Mouse (Mus musculus) kidney, adult 2 months (tissue): ENCODE results near the gene Ncaph. TPM values are rescaled to one million over a fixed set of nuclear protein-coding genes. Genes with fewer than 3 reads are reported as not detected.
"Not testable (repeated sequence)": the region's sequence is repeated elsewhere in the genome, so short reads cannot be mapped to it uniquely, and the experiment has no call there.

Experiments
- DNase-seq: peaks from one replicate; pipeline ENCODE4 v3.0.0; 2021
- H3K27ac ChIP-seq: fragments of 200-500 bp; 2 replicates; pipeline ENCODE4 v1.5.1; 2012; ENCODE audit warnings: low read depth, low read length, control low read depth, inconsistent platforms; ENCODE audit not compliant: insufficient read depth
- H3K27me3 ChIP-seq: fragments of 200-500 bp; replicated peaks from 2 replicates; pipeline ENCODE4 v1.6.1; 2012; ENCODE audit warnings: mild to moderate bottlenecking, moderate library complexity, low read length, inconsistent platforms; ENCODE audit not compliant: control insufficient read depth, insufficient read depth
- H3K36me3 ChIP-seq: fragments of 200-500 bp; 2 replicates; pipeline ENCODE4 v1.6.1; 2012; ENCODE audit warnings: mild to moderate bottlenecking, moderate library complexity, low read length, inconsistent platforms; ENCODE audit not compliant: control insufficient read depth, insufficient read depth
- H3K4me1 ChIP-seq: fragments of 200-500 bp; 2 replicates; pipeline ENCODE4 v1.6.1; 2011; ENCODE audit warnings: low read length; ENCODE audit not compliant: control insufficient read depth, insufficient read depth
- H3K4me3 ChIP-seq: fragments of 200-500 bp; 2 replicates; pipeline ENCODE4 v1.5.1; 2011; ENCODE audit warnings: mild to moderate bottlenecking, low read depth, low read length, control low read depth; ENCODE audit not compliant: insufficient read depth
- CTCF ChIP-seq: fragments of 200-500 bp; conservative IDR thresholded peaks from 2 replicates; pipeline ENCODE4 v1.5.1; 2011; ENCODE audit warnings: low read depth, mild to moderate bottlenecking, control low read depth, low read length, moderate library complexity, mixed read lengths; ENCODE audit not compliant: insufficient read depth, insufficient read length
- POLR2A ChIP-seq: fragments of 200-500 bp; IDR thresholded peaks from one replicate; pipeline ENCODE4 v1.6.1; 2011; ENCODE audit warnings: low read depth, low read length, control low read depth
- whole genome bisulfite sequencing: fragments of 180-500 bp; shearing (Covaris S2); methylation state at CpG from one replicate; pipeline ENCODE4 v1.1.7; 2018; 5-methylcytosine and 5-hydroxymethylcytosine counted together
- polyA plus RNA-seq: library from polyadenylated mRNA; depleted of rRNA; stranded (reverse); fragments of >200 nt; gene quantifications from 2 replicates; pipeline ENCODE4 v1.2.3, GENCODE M21; 2012

The Ncaph gene
- polyA plus RNA-seq, 1 experiment = 0.61 TPM

- TF ChIP-seq POLR2A (no peak), CTCF (no peak)
- no peaks in the 10 kb centered on the region for H3K36me3 ChIP-seq
- no peak overlapping the region for H3K27ac ChIP-seq
- WGBS = 57% methylated on average over 8 of the region's 8 CpGs
- no peaks in the 10 kb centered on the region for H3K27me3 ChIP-seq
- no peak for DNase-seq
- no peaks in the 10 kb centered on the region for H3K4me1 ChIP-seq
- H3K4me3 ChIP-seq = no peak overlapping the region
Measured at GRCm38 (mm10) chr2:127131353-127131752, 2.4 kb downstream of the Ncaph start.

DNA sequence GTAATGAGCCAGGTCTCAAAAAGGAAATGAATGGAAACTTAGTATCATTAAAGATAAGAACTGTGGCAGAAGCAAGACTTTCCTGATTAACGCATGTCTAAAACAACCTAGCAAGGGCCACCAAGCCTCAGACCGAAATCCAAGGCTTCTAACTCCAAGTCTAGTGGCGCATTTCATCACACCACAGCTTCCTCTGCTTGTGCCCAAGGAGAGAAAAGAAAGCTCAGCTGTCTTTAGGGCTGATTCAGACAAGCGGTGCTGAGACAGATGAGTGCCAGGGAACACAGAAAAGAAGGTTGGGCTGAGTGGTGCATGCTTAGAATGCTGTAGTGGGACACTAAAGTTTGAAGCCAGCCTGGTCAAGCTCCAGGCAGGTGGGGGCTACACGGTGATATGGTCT lies 4.8 kb downstream of the Ncaph start:
- Histone ChIP-seq H3K27me3 (no peaks in the 10 kb centered on the region), H3K4me1 (no peaks in the 10 kb centered on the region), H3K27ac (no peak overlapping the region), H3K36me3 (no peaks in the 10 kb centered on the region), H3K4me3 (no peak overlapping the region)
- WGBS = 87% methylated on average over 5 of the region's 5 CpGs
- no peak for DNase-seq
- TF ChIP-seq CTCF (no peak), POLR2A (no peak)

DNA sequence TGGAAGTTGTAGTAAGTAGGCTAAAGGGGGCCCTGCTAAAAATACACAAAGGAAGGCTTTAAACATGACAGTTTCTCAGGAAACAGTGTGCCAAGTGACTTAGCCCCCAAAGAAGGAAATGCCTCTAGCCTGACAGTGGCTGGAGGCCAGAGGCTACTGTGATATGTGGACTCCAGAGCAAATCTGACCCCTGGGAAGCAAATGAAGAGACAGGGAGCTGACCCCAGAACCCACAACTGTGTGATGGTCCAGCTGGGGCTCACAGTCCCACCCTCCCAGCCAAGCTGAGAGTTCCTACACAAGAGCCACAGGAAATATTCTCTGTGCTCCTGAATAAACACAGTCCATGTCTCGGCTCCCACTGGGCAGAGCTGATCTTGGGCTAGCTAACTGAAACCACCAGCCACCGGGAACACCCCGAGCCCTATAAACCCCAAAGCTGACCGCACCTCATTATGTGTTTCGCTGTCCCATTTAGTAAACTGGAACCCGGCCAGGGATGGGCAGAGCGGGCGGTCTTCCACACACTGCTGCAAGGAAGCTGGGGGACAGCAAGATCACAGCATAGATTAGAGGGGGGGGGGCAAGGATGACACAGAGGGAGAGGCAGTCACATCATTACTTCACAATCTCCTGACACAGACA lies 12.0 kb downstream of the Ncaph start:
- whole genome bisulfite sequencing = 69% methylated on average over 8 of the region's 8 CpGs
- H3K4me1 ChIP-seq = no peaks in the 10 kb centered on the region
- no peaks in the 10 kb centered on the region for H3K36me3 ChIP-seq
- peak overlapping the region; percentile 69 for H3K27ac ChIP-seq
- H3K27me3 ChIP-seq = no peaks in the 10 kb centered on the region
- no peak for TF ChIP-seq CTCF
- TF ChIP-seq POLR2A = no peak
- H3K4me3 ChIP-seq = peak overlapping the region; percentile 13
- DNase-seq = peak; percentile 72

GRCm38 (mm10) chr2:127108986-127109385 lies 24.8 kb downstream of the Ncaph start:
- no peak overlapping the region for H3K4me3 ChIP-seq
- no peaks in the 10 kb centered on the region for H3K36me3 ChIP-seq
- WGBS = 90% methylated on average over 4 of the region's 4 CpGs
- TF ChIP-seq POLR2A (no peak), CTCF (no peak)
- H3K27me3 ChIP-seq = no peaks in the 10 kb centered on the region
- H3K4me1 ChIP-seq = no peaks in the 10 kb centered on the region
- DNase-seq = no peak
- no peak overlapping the region for H3K27ac ChIP-seq

DNA sequence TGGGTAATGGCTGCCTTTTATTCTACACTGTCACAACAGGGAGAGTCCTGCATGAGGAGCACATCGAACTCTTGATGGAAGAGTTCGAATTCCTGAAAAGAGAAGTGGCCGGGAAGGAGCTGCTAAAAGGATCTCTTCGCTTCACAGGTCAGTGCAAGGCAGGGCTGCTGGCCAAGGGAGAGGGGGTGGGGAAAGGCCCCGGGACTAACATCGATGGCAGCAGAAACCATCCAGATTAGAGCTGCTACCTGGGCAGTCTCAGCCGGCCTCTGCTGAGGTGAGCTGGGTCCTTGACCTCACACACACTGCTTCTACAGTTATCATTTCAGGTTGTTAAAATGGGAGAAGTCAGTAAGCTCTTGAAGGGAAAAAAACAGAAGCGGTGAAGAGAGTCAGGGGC lies 41.8 kb downstream of the Ncaph start:
- Histone ChIP-seq H3K27me3 (no peaks in the 10 kb centered on the region), H3K4me1 (no peaks in the 10 kb centered on the region), H3K4me3 (no peak overlapping the region), H3K36me3 (peaks cover 4% of the 10 kb centered on the region; the same call in 1 of the 2 replicates), H3K27ac (no peak overlapping the region)
- DNase-seq = peak; percentile 23
- TF ChIP-seq CTCF (no peak), POLR2A (no peak)
- WGBS = 51% methylated on average over 8 of the region's 8 CpGs

- H3K4me3 ChIP-seq, H3K27me3 ChIP-seq, H3K27ac ChIP-seq, H3K4me1 ChIP-seq, DNase-seq, H3K36me3 ChIP-seq: not testable (repeated sequence)
Measured at GRCm38 (mm10) chr2:127090151-127090550, 43.6 kb downstream of the Ncaph start.

DNA sequence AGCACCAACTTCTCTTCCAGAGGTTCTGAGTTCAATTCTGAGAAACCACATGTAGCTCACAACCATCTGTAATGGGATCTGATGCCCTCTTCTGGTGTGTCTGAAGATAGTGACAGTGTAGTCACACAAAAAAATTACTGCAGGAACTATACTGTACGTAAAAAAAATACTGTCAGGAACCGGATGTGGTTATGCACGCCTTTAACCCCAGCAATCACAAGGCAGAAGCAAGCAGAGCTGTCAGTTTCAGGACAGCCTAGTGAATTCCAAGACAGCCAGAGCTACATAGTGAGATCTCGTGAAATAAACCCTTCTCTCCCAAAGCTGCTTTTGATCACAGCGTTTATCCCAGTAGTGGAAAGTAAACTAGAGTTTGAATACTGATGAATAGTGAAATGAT lies 47.5 kb downstream of the Ncaph start:
- 81% methylated on average over 5 of the region's 5 CpGs for WGBS
- Histone ChIP-seq H3K4me3 (no peak overlapping the region), H3K27me3 (no peaks in the 10 kb centered on the region), H3K36me3 (peaks cover 2% of the 10 kb centered on the region; the same call in 1 of the 2 replicates), H3K27ac (no peak overlapping the region), H3K4me1 (no peaks in the 10 kb centered on the region)
- no peak for DNase-seq
- TF ChIP-seq POLR2A (no peak), CTCF (no peak)
